Mouse (Mus musculus) lung, embryonic 15.5 days (tissue): ENCODE measurements at regions not wholly inside any gene's neighbourhood (a gene's known extent, or its start where the extent isn't known, plus 50 kb on each side); places are given as distances from the start of the nearest gene placed in this dataset.

Experiments used
- ATAC-seq: fragments of 200-750 bp; cut with Nextera tagmentation; 2 replicates; pipeline ENCODE4 v1.8.0; 2017; ENCODE audit warnings: moderate number of reproducible peaks, borderline replicate concordance; ENCODE audit not compliant: low FRiP score, low TSS enrichment; ENCODE audit errors: extremely low read depth
- H3K27ac ChIP-seq: fragments of 300-500 bp; sonication (generic); 2 replicates; pipeline ENCODE4 v1.5.1; 2015; ENCODE audit warnings: moderate library complexity, mild to moderate bottlenecking, inconsistent platforms
- H3K27me3 ChIP-seq: fragments of 300-500 bp; sonication (generic); 2 replicates; pipeline ENCODE4 v1.6.1; 2015; ENCODE audit warnings: inconsistent platforms
- H3K36me3 ChIP-seq: fragments of 300-500 bp; sonication (generic); 2 replicates; pipeline ENCODE4 v1.6.1; 2015; ENCODE audit warnings: inconsistent platforms
- H3K4me1 ChIP-seq: fragments of 300-500 bp; sonication (generic); 2 replicates; pipeline ENCODE4 v1.6.1; 2015; ENCODE audit warnings: inconsistent platforms
- H3K4me2 ChIP-seq: fragments of 300-500 bp; sonication (generic); 2 replicates; pipeline ENCODE4 v1.6.1; 2015; ENCODE audit warnings: inconsistent platforms, mild to moderate bottlenecking, moderate library complexity
- H3K4me3 ChIP-seq: fragments of 300-500 bp; sonication (generic); 2 replicates; pipeline ENCODE4 v1.5.1; 2015; ENCODE audit warnings: mild to moderate bottlenecking, inconsistent platforms
- H3K9ac ChIP-seq: fragments of 300-500 bp; sonication (generic); 2 replicates; pipeline ENCODE4 v1.6.1; 2015; ENCODE audit warnings: inconsistent platforms
- H3K9me3 ChIP-seq: fragments of 300-500 bp; sonication (generic); 2 replicates; pipeline ENCODE4 v1.6.1; 2016; ENCODE audit warnings: inconsistent platforms
- WGBS: fragments of 180-500 bp; shearing (Covaris S2); methylation state at CpG from one replicate; pipeline ENCODE4 v1.1.7; 2015; 5-methylcytosine and 5-hydroxymethylcytosine counted together

DNA sequence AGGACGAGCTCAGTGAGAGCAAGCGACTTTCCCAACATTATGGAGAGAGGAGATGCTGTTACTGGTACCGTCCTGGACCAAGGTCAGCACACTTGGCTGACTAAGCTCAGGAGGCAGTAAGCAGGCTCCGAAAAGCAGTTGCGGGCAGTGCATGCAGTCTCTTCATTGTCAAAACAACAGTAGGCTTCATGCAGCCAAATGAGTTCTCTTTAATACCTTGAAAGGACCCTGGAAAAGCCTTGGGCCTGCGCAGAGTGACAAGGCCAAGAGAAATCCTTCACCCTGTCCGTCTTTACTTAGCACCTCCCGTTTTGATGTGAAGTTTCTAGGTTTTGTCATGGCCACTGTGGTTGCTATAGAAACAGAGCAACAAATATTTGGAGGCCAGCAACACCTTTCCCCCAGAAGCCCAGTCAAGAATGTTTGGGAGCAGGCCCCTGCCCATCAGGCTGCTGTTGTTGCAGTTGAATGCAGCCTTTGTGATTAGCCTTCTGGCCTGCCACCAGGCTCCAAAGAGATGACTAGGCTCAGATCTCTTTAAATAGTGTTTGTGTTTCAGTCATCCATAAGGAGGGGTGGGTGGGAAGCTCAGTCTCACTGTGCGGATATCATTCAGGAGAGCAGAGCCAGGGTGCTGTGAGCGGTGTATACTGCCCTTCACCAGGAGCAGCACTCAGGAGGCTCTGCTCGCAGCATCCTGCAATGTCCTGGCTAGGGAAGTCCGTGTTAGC lies 85.6 kb upstream of the Jun start:
- Histone ChIP-seq H3K9me3 (no peaks in the 10 kb centered on the region), H3K4me1 (peaks cover 5% of the 10 kb centered on the region; the same call in 1 of the 2 replicates), H3K36me3 (no peaks in the 10 kb centered on the region), H3K4me2 (no peak overlapping the region), H3K9ac (no peak overlapping the region), H3K4me3 (no peak overlapping the region), H3K27me3 (no peaks in the 10 kb centered on the region), H3K27ac (peak overlapping the region; percentile 21)
- WGBS = 63% methylated on average over 12 of the region's 12 CpGs
- no peak for ATAC-seq

DNA sequence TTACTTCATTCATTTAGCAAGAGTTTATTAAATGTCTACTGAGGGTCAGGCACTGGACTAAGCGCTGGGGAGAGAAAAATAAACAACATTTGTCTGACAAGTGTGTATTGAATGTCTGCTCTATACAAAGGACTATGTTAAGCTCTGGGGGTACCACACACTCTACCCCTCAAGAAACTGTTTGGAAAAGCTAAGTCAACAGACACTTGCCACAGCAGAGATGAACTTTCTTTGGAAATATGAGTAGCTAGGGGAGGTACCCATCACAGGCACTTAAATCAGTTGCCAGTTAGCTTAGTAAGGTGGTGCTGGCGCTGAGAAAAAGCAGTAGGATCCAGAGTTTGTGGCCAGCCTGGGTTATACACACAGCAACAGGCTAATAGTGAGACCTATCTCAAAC lies 86.7 kb upstream of the Jun start:
- Histone ChIP-seq H3K9me3 (no peaks in the 10 kb centered on the region), H3K27ac (peak overlapping the region; percentile 21; the same call in 1 of the 2 replicates), H3K27me3 (no peaks in the 10 kb centered on the region), H3K4me2 (no peak overlapping the region), H3K4me3 (no peak overlapping the region), H3K9ac (no peak overlapping the region), H3K36me3 (no peaks in the 10 kb centered on the region), H3K4me1 (peaks cover 11% of the 10 kb centered on the region)
- 19% methylated on average over 2 of the region's 2 CpGs for WGBS
- ATAC-seq = 0 out of 2 replicates have a peak, but pooled peaks have one; percentile 25

DNA sequence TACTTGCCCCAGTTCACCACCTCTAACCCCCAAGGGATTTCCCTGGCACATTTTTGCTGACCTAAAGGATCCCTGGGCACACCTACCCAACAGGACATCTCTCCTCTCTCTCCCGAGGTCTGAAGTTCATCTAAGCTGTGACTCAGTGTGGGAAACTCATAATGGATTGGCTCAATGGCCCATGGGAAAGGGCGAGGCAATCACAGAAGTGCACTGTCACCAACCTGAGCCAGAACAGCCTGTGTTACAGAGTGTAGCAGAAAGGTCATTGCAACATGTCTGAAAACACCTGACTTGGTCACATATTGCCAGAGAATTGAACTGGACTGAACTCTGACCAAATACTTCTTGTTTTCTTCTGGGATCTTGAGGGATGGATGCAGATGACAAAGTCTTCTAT lies 89.2 kb upstream of the Jun start:
- H3K4me1 ChIP-seq = peaks cover 9% of the 10 kb centered on the region
- H3K4me2 ChIP-seq = no peak overlapping the region
- no peak overlapping the region for H3K27ac ChIP-seq
- H3K36me3 ChIP-seq = no peaks in the 10 kb centered on the region
- H3K27me3 ChIP-seq = no peaks in the 10 kb centered on the region
- H3K9me3 ChIP-seq = no peaks in the 10 kb centered on the region
- H3K4me3 ChIP-seq = no peak overlapping the region
- no peak for ATAC-seq
- no peak overlapping the region for H3K9ac ChIP-seq
- WGBS = 74% methylated on average over 2 of the region's 2 CpGs

DNA sequence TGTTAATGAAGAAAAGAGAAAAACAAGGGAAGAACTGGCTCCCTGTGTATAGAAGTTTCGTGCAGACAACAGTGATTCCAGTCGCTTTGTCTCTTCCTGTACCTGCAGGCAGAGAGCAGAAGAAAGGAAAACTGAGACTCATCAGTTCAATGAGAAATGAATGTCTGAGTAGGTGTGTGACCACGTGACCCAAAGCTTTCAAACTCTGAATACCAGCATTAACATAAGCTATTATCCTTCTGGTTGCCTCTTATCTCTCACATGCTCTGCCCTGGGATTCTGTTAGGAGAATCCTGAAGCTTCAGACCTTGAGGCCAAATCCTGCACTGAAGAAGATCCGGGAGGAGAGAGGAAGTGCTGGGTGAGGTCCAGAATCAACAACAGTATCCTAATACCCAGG lies 91.1 kb upstream of the Jun start:
- Histone ChIP-seq H3K27ac (peak overlapping the region; percentile 71), H3K9me3 (no peaks in the 10 kb centered on the region), H3K4me3 (no peak overlapping the region), H3K4me1 (peaks cover 12% of the 10 kb centered on the region), H3K27me3 (no peaks in the 10 kb centered on the region), H3K9ac (no peak overlapping the region), H3K4me2 (no peak overlapping the region), H3K36me3 (no peaks in the 10 kb centered on the region)
- ATAC-seq = no peak
- 50% methylated on average over 4 of the region's 4 CpGs for WGBS

DNA sequence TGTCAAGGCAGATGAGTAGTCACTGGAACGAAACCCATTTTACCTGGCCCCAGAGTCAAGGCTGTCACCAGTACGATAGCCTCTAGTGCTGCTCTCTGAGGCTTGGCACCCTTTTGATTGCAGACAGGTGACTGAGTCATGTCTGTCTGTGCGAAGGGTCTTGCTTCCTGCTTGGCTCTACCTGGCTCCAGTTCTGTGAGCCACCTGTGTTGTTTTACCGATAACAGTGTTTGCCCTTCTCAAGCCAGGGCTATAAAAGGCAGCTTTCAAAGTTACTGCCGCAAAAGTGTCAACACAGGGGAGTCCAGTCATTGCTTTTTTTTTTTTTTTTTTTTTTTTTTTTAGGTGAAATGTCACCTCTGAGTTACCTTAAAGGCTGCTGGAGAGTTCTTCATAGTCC lies 91.6 kb upstream of the Jun start:
- peak; percentile 87 for ATAC-seq

DNA sequence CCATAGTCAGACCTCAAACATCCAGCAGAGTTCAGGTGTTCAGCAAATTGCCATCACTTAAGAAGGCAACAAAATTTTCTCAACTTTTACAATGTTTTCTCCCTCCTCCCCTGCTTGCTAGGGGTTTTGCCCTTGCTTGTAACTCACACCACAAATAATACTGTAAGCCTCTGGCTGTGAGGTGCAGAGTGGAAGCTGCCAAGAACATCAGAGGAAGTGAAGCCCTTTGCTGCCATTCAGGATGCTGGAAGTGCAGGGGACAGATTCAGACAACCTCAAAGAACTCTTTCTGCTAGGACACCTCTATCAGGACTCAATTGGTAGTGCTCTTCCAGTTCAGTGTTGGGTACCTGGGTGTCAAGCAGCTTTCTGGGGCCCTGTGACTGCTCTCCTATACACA lies 92.4 kb upstream of the Jun start:
- H3K9ac ChIP-seq = no peak overlapping the region
- H3K36me3 ChIP-seq = no peaks in the 10 kb centered on the region
- peaks cover 14% of the 10 kb centered on the region for H3K4me1 ChIP-seq
- ATAC-seq = no peak
- H3K27me3 ChIP-seq = no peaks in the 10 kb centered on the region
- H3K4me2 ChIP-seq = no peak overlapping the region
- no peak overlapping the region for H3K4me3 ChIP-seq
- peak overlapping the region; percentile 21 for H3K27ac ChIP-seq
- H3K9me3 ChIP-seq = no peaks in the 10 kb centered on the region

More for the DNA sequence above, 91.6 kb upstream of the Jun start:
- no peak overlapping the region for H3K4me3 ChIP-seq
- no peaks in the 10 kb centered on the region for H3K27me3 ChIP-seq
- no peaks in the 10 kb centered on the region for H3K9me3 ChIP-seq
- 55% methylated on average over 5 of the region's 5 CpGs for WGBS
- H3K36me3 ChIP-seq = no peaks in the 10 kb centered on the region
- H3K4me2 ChIP-seq = no peak overlapping the region
- H3K27ac ChIP-seq = peak overlapping the region; percentile 71
- H3K9ac ChIP-seq = no peak overlapping the region
- peaks cover 14% of the 10 kb centered on the region for H3K4me1 ChIP-seq

DNA sequence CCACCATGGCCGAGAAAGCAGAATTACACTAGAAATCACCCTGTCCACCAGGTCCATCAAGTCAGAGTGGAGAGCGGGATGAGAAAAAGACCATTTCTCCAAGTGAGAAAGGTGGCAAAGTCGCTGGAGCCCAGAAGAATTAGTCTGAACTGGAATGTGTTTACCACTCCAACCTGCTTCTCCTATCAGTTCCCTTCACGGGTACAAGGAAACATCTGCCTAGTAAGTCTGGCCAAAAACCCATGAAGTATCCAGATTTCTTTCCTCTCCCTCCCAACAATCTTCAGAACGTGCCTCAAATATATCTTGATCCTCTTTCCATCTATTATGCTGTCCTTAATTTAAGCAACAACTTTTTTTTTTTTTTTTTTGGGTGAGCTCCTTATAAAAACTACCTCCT lies 94.2 kb upstream of the Jun start:
- ATAC-seq = no peak
- H3K4me1 ChIP-seq = peaks cover 14% of the 10 kb centered on the region
- no peak overlapping the region for H3K4me3 ChIP-seq
- no peaks in the 10 kb centered on the region for H3K9me3 ChIP-seq
- H3K27me3 ChIP-seq = no peaks in the 10 kb centered on the region
- H3K27ac ChIP-seq = no peak overlapping the region
- H3K9ac ChIP-seq = no peak overlapping the region
- 73% methylated on average over 5 of the region's 5 CpGs for WGBS
- no peak overlapping the region for H3K4me2 ChIP-seq
- H3K36me3 ChIP-seq = no peaks in the 10 kb centered on the region

DNA sequence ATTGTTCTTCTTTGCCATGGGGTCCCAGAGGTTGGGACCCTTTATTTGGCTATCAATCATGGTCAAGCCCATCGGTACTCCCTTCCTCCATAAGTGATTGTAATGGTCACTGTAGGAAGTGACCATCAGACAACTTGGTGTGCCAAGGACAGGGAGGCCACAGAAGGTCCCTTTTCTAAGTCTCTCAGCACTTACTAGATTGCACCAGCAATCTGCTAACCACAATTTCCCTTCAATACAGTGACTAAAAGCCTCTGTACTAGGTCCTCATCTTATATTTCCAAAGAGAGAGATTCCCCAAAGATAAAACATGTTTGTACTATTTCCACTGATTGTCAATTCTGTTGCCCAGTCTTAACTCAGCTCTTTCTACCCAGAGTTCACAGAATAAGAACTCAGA lies 96.6 kb upstream of the Jun start:
- WGBS = 28% methylated on average over 1 of the region's 1 CpGs
- Histone ChIP-seq H3K9ac (no peak overlapping the region), H3K36me3 (no peaks in the 10 kb centered on the region), H3K4me1 (peaks cover 24% of the 10 kb centered on the region), H3K9me3 (no peaks in the 10 kb centered on the region), H3K4me3 (no peak overlapping the region), H3K4me2 (no peak overlapping the region), H3K27me3 (no peaks in the 10 kb centered on the region), H3K27ac (no peak overlapping the region)
- no peak for ATAC-seq

DNA sequence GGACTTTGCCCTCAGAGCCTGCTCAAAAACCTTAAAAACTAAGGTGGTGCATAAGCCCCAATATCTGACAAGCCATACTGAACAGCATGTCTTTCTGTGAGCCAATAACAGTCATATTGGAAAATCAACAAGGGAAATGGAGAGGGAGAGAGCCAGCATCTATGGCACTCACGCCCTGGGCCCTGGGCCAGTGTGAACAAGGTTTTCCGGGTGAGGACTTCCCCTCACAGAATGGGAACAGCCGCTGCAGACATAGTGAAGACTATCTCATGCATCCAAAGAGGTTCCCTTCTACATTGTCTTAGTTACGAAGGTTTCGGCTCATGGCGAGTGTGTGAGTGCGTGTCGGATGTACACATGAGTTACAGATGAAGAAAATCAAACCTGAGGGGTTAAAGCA lies 99.7 kb upstream of the Jun start:
- Histone ChIP-seq H3K27ac (no peak overlapping the region), H3K36me3 (no peaks in the 10 kb centered on the region), H3K4me2 (no peak overlapping the region), H3K27me3 (no peaks in the 10 kb centered on the region), H3K4me1 (peaks cover 43% of the 10 kb centered on the region), H3K9me3 (no peaks in the 10 kb centered on the region), H3K4me3 (no peak overlapping the region), H3K9ac (no peak overlapping the region)
- no peak for ATAC-seq
- whole genome bisulfite sequencing = 79% methylated on average over 8 of the region's 8 CpGs

DNA sequence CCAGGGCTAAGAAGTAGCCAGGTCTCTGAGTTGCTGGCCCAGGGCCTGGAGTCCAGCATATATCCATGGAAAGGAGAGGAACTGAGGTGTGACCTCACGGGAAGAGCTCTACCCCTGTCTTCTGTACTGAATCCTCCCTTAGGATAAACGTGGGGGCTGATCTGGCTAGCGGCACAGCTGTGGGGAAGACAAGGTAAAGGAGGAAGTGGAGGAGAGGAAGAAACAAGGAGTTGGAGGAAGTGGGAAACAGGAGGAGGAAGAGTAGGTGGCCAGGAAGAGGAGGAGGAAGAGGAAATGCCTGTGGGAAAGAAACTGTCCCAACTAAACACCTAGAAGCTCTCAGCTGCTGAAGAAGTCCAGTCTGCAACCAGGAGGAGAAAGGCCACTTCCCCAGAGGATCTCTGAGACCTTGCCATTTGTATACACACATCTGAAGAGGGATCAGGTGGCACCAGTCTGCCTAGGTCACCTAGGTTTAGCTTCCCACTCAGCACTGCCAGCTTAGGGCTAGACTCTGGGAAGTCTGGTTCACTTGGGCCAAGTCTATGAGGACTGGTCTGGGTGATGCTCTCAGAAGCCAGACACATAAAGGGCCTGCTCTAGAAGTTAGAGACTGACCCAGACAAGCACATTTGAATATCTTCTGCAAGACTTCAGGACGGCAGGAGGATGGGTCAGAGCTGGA lies 100.6 kb upstream of the Jun start:
- Histone ChIP-seq H3K4me2 (no peak overlapping the region), H3K36me3 (no peaks in the 10 kb centered on the region), H3K27me3 (no peaks in the 10 kb centered on the region), H3K9me3 (no peaks in the 10 kb centered on the region), H3K27ac (no peak overlapping the region), H3K4me1 (peaks cover 50% of the 10 kb centered on the region), H3K4me3 (no peak overlapping the region), H3K9ac (no peak overlapping the region)
- ATAC-seq = no peak
- 65% methylated on average over 4 of the region's 4 CpGs for WGBS

DNA sequence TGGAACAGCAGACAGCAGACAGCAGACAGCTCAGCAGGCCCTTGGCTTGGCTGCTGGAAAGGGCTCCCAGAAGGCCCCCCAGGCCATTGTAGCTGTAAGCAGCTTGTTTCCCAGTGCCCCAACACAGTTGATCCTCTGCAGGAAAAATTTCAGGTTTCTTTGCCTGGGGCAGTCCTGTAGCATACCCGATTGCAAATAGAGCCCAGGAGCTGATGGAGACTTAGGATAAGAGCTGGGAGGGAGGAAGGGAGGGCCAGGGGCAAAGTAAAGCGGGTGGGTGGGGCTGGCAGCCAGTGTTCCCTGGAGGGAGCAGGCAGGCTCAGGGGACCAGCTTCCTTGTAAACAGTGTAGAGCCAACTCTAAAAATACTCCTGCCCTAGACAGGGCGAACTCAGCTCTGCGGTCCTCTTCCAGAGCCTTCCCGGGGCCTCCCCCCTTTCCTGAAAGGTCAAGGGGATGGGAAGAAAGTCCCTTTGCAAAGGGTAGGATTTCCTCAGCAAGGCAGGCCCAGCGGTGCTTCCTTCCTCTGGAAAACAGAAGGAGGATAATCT lies 101.8 kb upstream of the Jun start:
- peak; percentile 89 for ATAC-seq
- Histone ChIP-seq H3K4me3 (no peak overlapping the region), H3K9me3 (no peaks in the 10 kb centered on the region), H3K27ac (peak overlapping the region; percentile 84), H3K9ac (no peak overlapping the region), H3K36me3 (no peaks in the 10 kb centered on the region), H3K4me2 (no peak overlapping the region), H3K27me3 (no peaks in the 10 kb centered on the region), H3K4me1 (peaks cover 52% of the 10 kb centered on the region)
- WGBS = 18% methylated on average over 6 of the region's 6 CpGs

DNA sequence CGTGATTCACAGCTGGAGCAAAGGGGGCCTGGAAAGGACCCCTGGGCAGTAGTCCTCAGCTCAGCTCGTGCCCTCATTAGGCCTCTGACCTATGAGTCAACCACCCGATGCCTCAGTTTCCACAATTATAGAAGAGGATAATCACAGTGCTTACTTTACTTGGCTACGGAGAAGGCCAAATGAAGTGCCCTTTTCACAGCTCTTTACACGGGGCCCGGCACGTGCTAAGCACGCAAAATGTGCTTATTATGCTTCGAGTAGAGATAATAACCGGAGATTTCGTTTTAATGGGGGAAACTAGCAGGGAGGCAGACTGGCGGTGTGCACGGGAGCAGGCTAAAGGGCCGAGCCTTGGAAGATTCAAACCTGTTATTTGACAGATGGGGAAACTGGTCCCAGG lies 102.4 kb upstream of the Jun start:
- Histone ChIP-seq H3K9ac (no peak overlapping the region), H3K36me3 (no peaks in the 10 kb centered on the region), H3K9me3 (no peaks in the 10 kb centered on the region), H3K4me1 (peaks cover 55% of the 10 kb centered on the region), H3K27me3 (no peaks in the 10 kb centered on the region), H3K27ac (peak overlapping the region; percentile 84), H3K4me2 (no peak overlapping the region), H3K4me3 (no peak overlapping the region)
- ATAC-seq = peak; percentile 27; the same call in 1 of the 2 replicates
- WGBS = 41% methylated on average over 14 of the region's 14 CpGs
